Comparison of ENCODE assay signal across 11 mouse cellular contexts in the genomic region with DNA sequence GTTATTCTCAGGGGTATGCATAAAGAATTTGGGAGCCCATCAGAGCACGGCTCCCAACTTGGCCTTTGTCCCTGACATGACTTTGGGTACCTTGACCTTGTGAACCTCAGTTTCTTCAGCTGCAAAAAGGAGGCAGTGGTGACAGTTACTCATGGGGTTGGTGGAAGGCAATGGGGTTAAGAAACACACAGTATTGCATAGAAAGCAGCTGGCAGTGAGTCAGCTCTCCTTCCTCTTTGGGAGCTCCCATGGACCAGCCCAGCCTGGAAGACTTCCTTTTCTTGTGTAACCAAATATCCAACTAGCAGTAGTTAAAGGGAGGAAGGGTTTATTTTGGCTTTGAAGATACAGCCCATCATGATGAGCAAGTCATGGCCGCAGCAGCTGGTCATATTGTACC. TPM values are rescaled to one million over a fixed set of nuclear protein-coding genes. Genes with fewer than 3 reads are reported as not detected.
DNase-seq lines count a peak whose midpoint lies in the region; ATAC-seq lines count a peak whose summit lies in the region.
"Had no signal": no experiment of that assay in that cellular context is flagged by ENCODE, and none has a peak within 500 bp of the region (broad histone marks: within the 10 kb centered on the region; RNA-seq: fewer than 3 reads in every experiment).

No protein-coding gene starts in this region.

- peak; percentile 98 for ATAC-seq in megakaryocyte progenitor cell, adult 5-6 weeks (replicated peaks; ENCODE audit: poor library complexity)
- ATAC-seq: midbrain, embryonic 16.5 days; Patski had no signal

- intact Hi-C loops in heart, postnatal 14 days (cut with DNase I), result loop anchor here (10.0 kb wide), 1 partner anchor 64 kb away; no protein-coding TSS in a partner anchor

- DNase-seq in adrenal gland, adult (ENCODE audit: inconsistent age in 2 of 2, low spot score in 1 of 2), result peak; percentile 23 to 71
- no peak for DNase-seq in adrenal gland, adult 18-20 months (ENCODE audit: low spot score in 2 of 2)
- peak; percentile 27 to 45 for DNase-seq in kidney, postnatal 4 days
- no peak for DNase-seq in kidney, adult 9 months
- DNase-seq in heart, postnatal 14 days, result peak; percentile 13 to 19
- no peak for DNase-seq in embryo, embryonic 10.5 days (ENCODE audit: low spot score)
- DNase-seq in thymus, postnatal 36 days, result no peak
- DNase-seq: kidney, adult 8-10 months had no signal

RNA-seq across cellular contexts. Expression of a gene that starts 41.7 kb away (rescaled TPM):
- total RNA-seq in adrenal gland, adult 18-20 months (2021), result 10 to 100 TPM; 60.4 to 63.9 TPM
- 1 to 10 TPM; 6.3 to 6.8 TPM for total RNA-seq in heart, postnatal 14 days (2021)
- 40.7 and 50.8 TPM in 2 replicates for total RNA-seq in megakaryocyte progenitor cell, adult 5-6 weeks (2015)
- total RNA-seq in megakaryocyte progenitor cell, adult 5-6 weeks (2017), result 23.5 and 30.2 TPM in 2 replicates

Comparison
In these comparisons a context has a peak if more than half of its experiments do, and no peak if none do; other contexts are left out.
1. DNase-seq: peak in adrenal gland, adult (2 of 2), kidney, postnatal 4 days (2 of 2) and heart, postnatal 14 days (2 of 2); none in adrenal gland, adult 18-20 months (0 of 2), kidney, adult 9 months (single experiment), embryo, embryonic 10.5 days (single experiment) and thymus, postnatal 36 days (0 of 2).